Mouse (Mus musculus) neural tube, embryonic 11.5 days (tissue): ENCODE results near the gene Acot2. TPM values are rescaled to one million over a fixed set of nuclear protein-coding genes. Genes with fewer than 3 reads are reported as not detected.
"Not testable (repeated sequence)": the region's sequence is repeated elsewhere in the genome, so short reads cannot be mapped to it uniquely, and the experiment has no call there.

Experiments used
- ATAC-seq: fragments of 200-750 bp; cut with Nextera tagmentation; 2 replicates; pipeline ENCODE4 v1.8.0; 2017; ENCODE audit warnings: moderate number of reproducible peaks, mild to moderate bottlenecking, moderate TSS enrichment, moderate library complexity; ENCODE audit not compliant: insufficient read depth, low FRiP score, low TSS enrichment
- DNase-seq: peaks from one replicate; pipeline ENCODE4 v3.0.0-alpha.2; 2015; ENCODE audit warnings: low spot score
- H3K27ac ChIP-seq: fragments of 300-500 bp; sonication (generic); 2 replicates; pipeline ENCODE4 v1.5.1; 2014; ENCODE audit warnings: low read depth, mild to moderate bottlenecking, low read length
- H3K27me3 ChIP-seq: fragments of 300-500 bp; sonication (generic); 2 replicates; pipeline ENCODE4 v1.6.1; 2014; ENCODE audit warnings: mild to moderate bottlenecking, low read length, mixed read lengths; ENCODE audit not compliant: control insufficient read depth, insufficient read depth
- H3K36me3 ChIP-seq: fragments of 300-500 bp; sonication (generic); 2 replicates; pipeline ENCODE4 v1.6.1; 2014; ENCODE audit warnings: mild to moderate bottlenecking, low read length, moderate library complexity, mixed read lengths; ENCODE audit not compliant: control insufficient read depth, insufficient read depth
- H3K4me1 ChIP-seq: fragments of 300-500 bp; sonication (generic); 2 replicates; pipeline ENCODE4 v1.6.1; 2014; ENCODE audit warnings: low read length, mixed read lengths; ENCODE audit not compliant: control insufficient read depth, insufficient read depth
- H3K4me2 ChIP-seq: fragments of 300-500 bp; sonication (generic); 2 replicates; pipeline ENCODE4 v1.6.1; 2014; ENCODE audit warnings: low read depth, mild to moderate bottlenecking, moderate library complexity
- H3K4me3 ChIP-seq: fragments of 300-500 bp; sonication (generic); 2 replicates; pipeline ENCODE4 v1.5.1; 2014; ENCODE audit warnings: low read depth, low read length
- H3K9ac ChIP-seq: fragments of 300-500 bp; sonication (generic); 2 replicates; pipeline ENCODE4 v1.6.1; 2014; ENCODE audit warnings: mild to moderate bottlenecking, low read length
- H3K9me3 ChIP-seq: fragments of 300-500 bp; sonication (generic); 2 replicates; pipeline ENCODE4 v1.6.1; 2016; ENCODE audit warnings: low read length; ENCODE audit not compliant: control insufficient read depth
- WGBS: fragments of 180-500 bp; shearing (Covaris S2); extraction: QIAGEN DNeasy Blood & Tissue Kit; methylation state at CpG from one replicate; pipeline ENCODE4 v1.1.7; 2014; 5-methylcytosine and 5-hydroxymethylcytosine counted together
- polyA plus RNA-seq: library from polyadenylated mRNA; unstranded; fragments of >200 nt; fragmentation: Nextera tagmentation; extraction: Ambion mirVana; gene quantifications from 2 replicates; pipeline ENCODE4 v1.2.1, GENCODE M21; 2014

The Acot2 gene
- polyA plus RNA-seq = 12.6 and 14.9 TPM in 2 replicates

- 0 out of 2 replicates have a peak, but pooled peaks cover 3% of the 10 kb centered on the region for H3K4me1 ChIP-seq
- no peaks in the 10 kb centered on the region for H3K36me3 ChIP-seq
- H3K27ac ChIP-seq = peak within 1 kb of the TSS; percentile 72
- H3K9ac ChIP-seq = peak within 1 kb of the TSS; percentile 77
- peak; percentile 85 for DNase-seq
- peak within 1 kb of the TSS; percentile 55 for H3K4me2 ChIP-seq
- WGBS = under 1% methylated on average over 78 of the region's 80 CpGs
- no peaks in the 10 kb centered on the region for H3K27me3 ChIP-seq
- no peaks in the 10 kb centered on the region for H3K9me3 ChIP-seq
- peak within 1 kb of the TSS; percentile 54 for H3K4me3 ChIP-seq
- ATAC-seq = peak; percentile 90
These were observed at the start of gene Acot2 for GRCm38 (mm10) chr12:83987583-83988441. Acot2 (plus strand) TSS chr12:83987861.

- not testable (repeated sequence) for H3K4me2 ChIP-seq, H3K4me1 ChIP-seq, H3K27ac ChIP-seq, ATAC-seq, H3K36me3 ChIP-seq, H3K27me3 ChIP-seq, H3K4me3 ChIP-seq, H3K9me3 ChIP-seq, DNase-seq, H3K9ac ChIP-seq
- 38% methylated on average over 1 of the region's 1 CpGs for WGBS
These were observed 49.1 kb upstream of the Acot2 start for GRCm38 (mm10) chr12:83938592-83938991.

DNA sequence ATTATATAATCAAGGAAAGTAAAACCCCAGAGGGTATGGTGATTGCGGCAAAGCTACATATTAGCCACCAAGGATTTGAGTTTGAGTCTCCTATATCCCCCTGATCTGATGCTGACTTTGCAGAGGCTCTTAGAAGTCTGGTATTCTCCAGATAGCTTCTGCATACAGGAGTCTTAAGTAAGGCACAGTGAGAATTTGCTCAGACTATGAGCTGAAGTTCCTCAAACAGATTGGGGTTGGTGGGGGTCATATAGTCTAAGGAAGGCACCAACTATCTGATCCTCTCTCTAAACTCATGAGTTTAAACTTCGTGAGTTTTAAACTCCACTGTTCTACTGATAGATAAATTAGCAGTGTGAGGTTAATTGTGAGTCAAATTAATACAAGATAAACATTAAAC is 48.3 kb upstream of the Acot2 start:
- no peak for ATAC-seq
- 82% methylated on average over 2 of the region's 2 CpGs for WGBS

DNA sequence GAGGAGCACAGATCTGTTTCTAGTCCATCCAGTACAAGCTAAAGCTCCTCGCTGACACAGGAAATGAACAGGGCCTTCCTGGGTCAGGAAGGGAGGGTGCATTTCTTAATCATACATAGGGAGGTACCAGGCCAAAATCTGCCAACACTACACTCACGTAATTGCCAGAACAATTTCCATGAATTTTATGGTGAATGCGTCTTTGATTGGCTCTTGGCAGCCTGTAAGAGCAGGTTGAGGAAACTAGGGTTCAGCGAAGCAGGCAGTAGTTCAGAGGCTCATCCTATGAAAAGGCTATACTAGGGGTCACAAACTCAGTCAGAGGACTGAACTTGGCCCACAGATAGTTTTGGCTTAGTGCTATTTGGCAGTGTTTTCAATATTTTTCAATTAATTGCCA is 47.6 kb upstream of the Acot2 start:
- no peak overlapping the region for H3K27ac ChIP-seq
- no peak overlapping the region for H3K4me2 ChIP-seq
- no peaks in the 10 kb centered on the region for H3K36me3 ChIP-seq
- 78% methylated on average over 4 of the region's 4 CpGs for WGBS
- H3K4me1 ChIP-seq = no peaks in the 10 kb centered on the region
- H3K4me3 ChIP-seq = no peak overlapping the region
- no peak for ATAC-seq
- DNase-seq = no peak
- no peaks in the 10 kb centered on the region for H3K9me3 ChIP-seq
- H3K27me3 ChIP-seq = no peaks in the 10 kb centered on the region
- no peak overlapping the region for H3K9ac ChIP-seq

More for the DNA sequence above, 48.3 kb upstream of the Acot2 start:
- no peak overlapping the region for H3K9ac ChIP-seq
- H3K4me2 ChIP-seq = no peak overlapping the region
- no peak overlapping the region for H3K27ac ChIP-seq
- no peaks in the 10 kb centered on the region for H3K4me1 ChIP-seq
- no peaks in the 10 kb centered on the region for H3K9me3 ChIP-seq
- H3K36me3 ChIP-seq = no peaks in the 10 kb centered on the region
- no peak for DNase-seq
- H3K4me3 ChIP-seq = no peak overlapping the region
- H3K27me3 ChIP-seq = no peaks in the 10 kb centered on the region

GRCm38 (mm10) chr12:83941938-83942337 is 45.7 kb upstream of the Acot2 start:
- H3K9me3 ChIP-seq = no peaks in the 10 kb centered on the region
- 80% methylated on average over 3 of the region's 3 CpGs for WGBS
- no peak overlapping the region for H3K4me3 ChIP-seq
- H3K9ac ChIP-seq = no peak overlapping the region
- no peaks in the 10 kb centered on the region for H3K27me3 ChIP-seq
- ATAC-seq = no peak
- no peak overlapping the region for H3K27ac ChIP-seq
- no peak overlapping the region for H3K4me2 ChIP-seq
- H3K4me1 ChIP-seq = no peaks in the 10 kb centered on the region
- H3K36me3 ChIP-seq = no peaks in the 10 kb centered on the region
- DNase-seq = no peak

DNA sequence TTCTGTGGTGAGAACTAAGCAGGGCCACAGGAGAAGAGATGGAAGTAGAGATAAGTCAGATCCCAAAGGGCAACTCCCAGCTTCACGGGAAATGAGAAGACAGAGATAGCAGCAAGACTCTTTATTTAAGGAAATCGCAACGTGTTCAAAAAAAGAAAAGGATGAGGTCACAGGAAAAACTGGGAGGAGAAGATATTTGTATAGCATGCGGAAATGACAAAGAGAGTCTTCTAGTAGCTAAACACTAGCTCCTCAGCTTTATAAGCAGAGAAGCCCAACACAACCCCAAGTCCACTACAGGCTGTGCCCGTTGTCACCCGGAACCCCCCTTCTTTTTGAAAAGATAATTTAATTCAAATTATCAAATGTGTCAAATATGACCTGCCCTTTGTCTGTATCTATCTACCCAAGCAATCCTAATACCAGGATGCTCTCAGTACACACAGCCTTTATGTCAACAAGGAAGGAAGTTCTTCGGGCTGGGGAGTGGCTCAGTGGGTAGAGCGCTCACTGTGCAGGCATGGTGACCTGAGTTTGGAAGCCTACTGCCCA is 40.3 kb upstream of the Acot2 start:
- Histone ChIP-seq H3K9ac (no peak overlapping the region), H3K4me2 (no peak overlapping the region), H3K27ac (no peak overlapping the region), H3K4me1 (peaks cover 10% of the 10 kb centered on the region), H3K27me3 (no peaks in the 10 kb centered on the region), H3K9me3 (no peaks in the 10 kb centered on the region), H3K36me3 (no peaks in the 10 kb centered on the region), H3K4me3 (no peak overlapping the region)
- ATAC-seq = no peak
- DNase-seq = no peak
- 93% methylated on average over 8 of the region's 8 CpGs for WGBS

- WGBS = 89% methylated on average over 4 of the region's 4 CpGs
- no peak for DNase-seq
- Histone ChIP-seq H3K4me2 (no peak overlapping the region), H3K27me3 (no peaks in the 10 kb centered on the region), H3K27ac (no peak overlapping the region), H3K9me3 (no peaks in the 10 kb centered on the region), H3K4me1 (peaks cover 10% of the 10 kb centered on the region), H3K4me3 (no peak overlapping the region), H3K9ac (no peak overlapping the region), H3K36me3 (no peaks in the 10 kb centered on the region)
- ATAC-seq = no peak
These were observed 38.6 kb upstream of the Acot2 start for GRCm38 (mm10) chr12:83949043-83949442.

DNA sequence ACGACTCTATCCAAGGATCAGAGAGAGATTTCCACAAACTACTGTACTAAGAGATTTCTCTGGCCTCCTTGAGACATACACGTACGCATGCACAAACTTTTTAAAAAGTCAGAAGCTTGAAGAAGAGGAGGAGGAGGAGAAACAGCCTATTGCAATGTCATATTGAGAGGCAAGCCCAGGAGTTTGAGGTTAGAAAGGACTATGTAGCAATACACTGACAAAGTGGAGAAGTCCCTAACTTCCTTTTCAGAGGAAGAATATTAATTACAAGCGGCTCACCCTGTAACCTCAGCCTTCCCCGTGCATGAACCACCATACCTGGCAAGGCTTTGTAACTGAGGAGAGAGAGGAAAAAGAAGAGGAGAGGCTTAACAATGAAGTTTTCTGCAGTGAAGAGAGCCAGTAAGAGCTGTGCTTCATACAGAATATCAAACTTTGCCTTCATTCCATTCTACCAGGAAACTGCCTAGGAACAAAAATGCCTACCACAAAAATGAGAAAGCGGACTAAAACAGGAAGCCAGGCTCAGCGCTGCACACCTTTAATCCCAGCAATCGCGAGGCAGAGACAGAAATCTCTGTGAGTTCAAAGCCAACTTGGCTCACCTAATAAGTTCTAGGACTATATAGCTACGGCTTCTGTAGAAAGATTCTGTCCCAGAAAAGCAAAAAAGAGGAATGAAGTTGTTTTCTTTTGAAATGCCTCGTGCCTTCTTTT is 37.7 kb upstream of the Acot2 start:
- Histone ChIP-seq H3K27me3 (no peaks in the 10 kb centered on the region), H3K36me3 (no peaks in the 10 kb centered on the region), H3K4me1 (peaks cover 10% of the 10 kb centered on the region), H3K27ac (no peak overlapping the region), H3K4me2 (peak overlapping the region; percentile 96), H3K4me3 (peak overlapping the region; percentile 88), H3K9ac (peak overlapping the region; percentile 80), H3K9me3 (no peaks in the 10 kb centered on the region)
- WGBS = 32% methylated on average over 11 of the region's 11 CpGs
- no peak for ATAC-seq
- DNase-seq = no peak
